ENCODE assay signal across 9 mouse cellular contexts in genomic region chr12:117627311-117627710, GRCm38 (mm10).
DNase-seq lines count a peak whose midpoint lies in the region; ATAC-seq lines count a peak whose summit lies in the region.
"Had no signal": no experiment of that assay in that cellular context is flagged by ENCODE, and none has a peak within 500 bp of the region (broad histone marks: within the 10 kb centered on the region; RNA-seq: fewer than 3 reads in every experiment).

No protein-coding gene starts in this region.

- 15% methylated on average over 2 of the region's 2 CpGs for WGBS in neural tube, embryonic 11.5 days
- WGBS in forebrain, embryonic 13.5 days: 23% methylated on average over 2 of the region's 2 CpGs
- WGBS in kidney, embryonic 15.5 days: 21% methylated on average over 2 of the region's 2 CpGs

- no peak overlapping the region for H3K4me3 ChIP-seq in neural tube, embryonic 11.5 days (ENCODE audit: low read depth, low read length)
- no peak overlapping the region for H3K4me3 ChIP-seq in forebrain, embryonic 13.5 days
- no peak overlapping the region for H3K4me3 ChIP-seq in kidney, embryonic 15.5 days (replicated peaks)
- H3K4me3 ChIP-seq: liver, embryonic 12.5 days had no signal

- H3K4me1 ChIP-seq in neural tube, embryonic 11.5 days (ENCODE audit: control insufficient read depth, insufficient read depth, low read length): no peaks in the 10 kb centered on the region; the same call in 1 of the 2 replicates
- peaks cover 22% of the 10 kb centered on the region; the same call in 1 of the 2 replicates for H3K4me1 ChIP-seq in forebrain, embryonic 13.5 days
- 0 out of 2 replicates have a peak, but pooled peaks cover 9% of the 10 kb centered on the region for H3K4me1 ChIP-seq in kidney, embryonic 15.5 days
- H3K4me1 ChIP-seq: liver, embryonic 12.5 days had no signal

- H3K27me3 ChIP-seq in neural tube, embryonic 11.5 days (ENCODE audit: control insufficient read depth, insufficient read depth, low read length): no peaks in the 10 kb centered on the region
- peaks cover 38% of the 10 kb centered on the region for H3K27me3 ChIP-seq in forebrain, embryonic 13.5 days
- no peaks in the 10 kb centered on the region for H3K27me3 ChIP-seq in kidney, embryonic 15.5 days
- H3K27me3 ChIP-seq: liver, embryonic 12.5 days had no signal

- 0 out of 2 replicates have a peak overlapping the region, but pooled peaks have one; percentile 45 for H3K27ac ChIP-seq in neural tube, embryonic 11.5 days (ENCODE audit: low read depth, low read length)
- no peak overlapping the region; the same call in 1 of the 2 replicates for H3K27ac ChIP-seq in forebrain, embryonic 13.5 days
- no peak overlapping the region for H3K27ac ChIP-seq in kidney, embryonic 15.5 days
- H3K27ac ChIP-seq: liver, embryonic 12.5 days had no signal

- DNase-seq in neural tube, embryonic 11.5 days (ENCODE audit: low spot score): peak; percentile 67
- DNase-seq in neural tube, embryonic 10.5 days (ENCODE audit: extremely low spot score, low spot score): no peak
- peak; percentile 75 for DNase-seq in retina, postnatal 1 day
- no peak for DNase-seq in adrenal gland, adult (ENCODE audit: inconsistent age in 2 of 2, low spot score in 1 of 2)
- DNase-seq in lung, postnatal 4 days: no peak
- DNase-seq: thymus, postnatal 36 days had no signal

- no peak overlapping the region for H3K4me2 ChIP-seq in neural tube, embryonic 11.5 days (ENCODE audit: low read depth)
- no peak overlapping the region for H3K4me2 ChIP-seq in forebrain, embryonic 13.5 days
- H3K4me2 ChIP-seq in kidney, embryonic 15.5 days: no peak overlapping the region
- H3K4me2 ChIP-seq: liver, embryonic 12.5 days had no signal

- no peaks in the 10 kb centered on the region for H3K9me3 ChIP-seq in neural tube, embryonic 11.5 days (ENCODE audit: control insufficient read depth, low read length)
- no peaks in the 10 kb centered on the region for H3K9me3 ChIP-seq in forebrain, embryonic 13.5 days (replicated peaks)
- no peaks in the 10 kb centered on the region for H3K9me3 ChIP-seq in kidney, embryonic 15.5 days (replicated peaks)
- H3K9me3 ChIP-seq: liver, embryonic 12.5 days had no signal

- no peaks in the 10 kb centered on the region for H3K36me3 ChIP-seq in neural tube, embryonic 11.5 days (ENCODE audit: control insufficient read depth, insufficient read depth, low read length)
- H3K36me3 ChIP-seq in forebrain, embryonic 13.5 days (ENCODE audit: poor library complexity, severe bottlenecking): no peaks in the 10 kb centered on the region
- H3K36me3 ChIP-seq in kidney, embryonic 15.5 days: no peaks in the 10 kb centered on the region
- H3K36me3 ChIP-seq: liver, embryonic 12.5 days had no signal

- ATAC-seq in neural tube, embryonic 11.5 days (ENCODE audit: insufficient read depth, low FRiP score, low TSS enrichment): peak; percentile 94
- peak; percentile 98 for ATAC-seq in forebrain, embryonic 13.5 days
- peak; percentile 49; the same call in 1 of the 2 replicates for ATAC-seq in kidney, embryonic 15.5 days (replicated peaks; ENCODE audit: low FRiP score)
- ATAC-seq: liver, embryonic 12.5 days had no signal

- H3K9ac ChIP-seq in neural tube, embryonic 11.5 days (ENCODE audit: low read length): no peak overlapping the region
- H3K9ac ChIP-seq in forebrain, embryonic 13.5 days: no peak overlapping the region
- H3K9ac ChIP-seq in kidney, embryonic 15.5 days: no peak overlapping the region
- H3K9ac ChIP-seq: liver, embryonic 12.5 days had no signal

Comparison
In these comparisons a context has a peak if more than half of its experiments do, and no peak if none do; other contexts are left out.
1. DNase-seq: peak in neural tube, embryonic 11.5 days (single experiment) and retina, postnatal 1 day (single experiment); none in neural tube, embryonic 10.5 days (single experiment), adrenal gland, adult (0 of 2) and lung, postnatal 4 days (0 of 2).
2. Peak in every context shown above with its lines, with median percentiles within 50 percentile points of each other: ATAC-seq.